Mouse (Mus musculus) cerebellum, adult (tissue): ENCODE data around the gene Kcna3.

Experiments
- ATAC-seq: cut with Nextera tagmentation; 2 replicates; pipeline ENCODE4 v1.9.2; 2017; ENCODE audit warnings: mild to moderate bottlenecking, moderate library complexity, mixed read lengths; ENCODE audit not compliant: insufficient number of reproducible peaks, low FRiP score, low TSS enrichment

Gene Kcna3

GRCm38 (mm10) chr3:107035521-107036457, at the start of gene Kcna3:
Gene Kcna3 (plus strand): TSS chr3:107036169.
- ATAC-seq, result peak; percentile 84

- no peak for ATAC-seq
These were observed 44.6 kb upstream of the Kcna3 start for GRCm38 (mm10) chr3:106991334-106991733.

GRCm38 (mm10) chr3:106995347-106995746, 40.6 kb upstream of the Kcna3 start:
- ATAC-seq, result no peak

GRCm38 (mm10) chr3:106996186-106996585, 39.8 kb upstream of the Kcna3 start:
- ATAC-seq, result no peak

GRCm38 (mm10) chr3:106998370-106998769, 37.6 kb upstream of the Kcna3 start:
- ATAC-seq, result no peak

- ATAC-seq, result no peak
These were observed 35.8 kb upstream of the Kcna3 start for GRCm38 (mm10) chr3:107000165-107000564.

GRCm38 (mm10) chr3:107002249-107003123, 33.5 kb upstream of the Kcna3 start:
- ATAC-seq, result no peak

GRCm38 (mm10) chr3:107009329-107010076, 26.5 kb upstream of the Kcna3 start:
- ATAC-seq, result no peak

- ATAC-seq, result no peak
These were observed 17.7 kb upstream of the Kcna3 start for GRCm38 (mm10) chr3:107018286-107018685.

GRCm38 (mm10) chr3:107031547-107031946, 4.4 kb upstream of the Kcna3 start:
- ATAC-seq, result no peak

GRCm38 (mm10) chr3:107034776-107035175, 1.2 kb upstream of the Kcna3 start:
- ATAC-seq, result no peak

GRCm38 (mm10) chr3:107036458-107037039, 580 bp downstream of the Kcna3 start:
- ATAC-seq, result no peak

GRCm38 (mm10) chr3:107037105-107037504, 1.1 kb downstream of the Kcna3 start:
- ATAC-seq, result no peak

- ATAC-seq, result no peak
These were observed 1.7 kb downstream of the Kcna3 start for GRCm38 (mm10) chr3:107037536-107038155.

- ATAC-seq, result no peak
These were observed 2.2 kb downstream of the Kcna3 start for GRCm38 (mm10) chr3:107038156-107038536.

- ATAC-seq, result no peak
These were observed 2.8 kb downstream of the Kcna3 start for GRCm38 (mm10) chr3:107038661-107039223.

- no peak for ATAC-seq
These were observed 3.3 kb downstream of the Kcna3 start for GRCm38 (mm10) chr3:107039306-107039705.

- no peak for ATAC-seq
These were observed 4.4 kb downstream of the Kcna3 start for GRCm38 (mm10) chr3:107040408-107040807.

GRCm38 (mm10) chr3:107041718-107042117, 5.7 kb downstream of the Kcna3 start:
- no peak for ATAC-seq
